Mouse (Mus musculus) cerebellum, adult 2 months (tissue): ENCODE data around the gene Tmco1.

Experiments
- CTCF ChIP-seq: fragments of 200-500 bp; IDR thresholded peaks from 2 replicates; pipeline ENCODE4 v1.5.1; 2011; ENCODE audit warnings: low read depth, mild to moderate bottlenecking, control low read depth, low read length, moderate library complexity, borderline replicate concordance; ENCODE audit not compliant: insufficient read depth
- POLR2A ChIP-seq: fragments of 200-500 bp; IDR thresholded peaks from 2 replicates; pipeline ENCODE4 v1.6.1; 2011; ENCODE audit warnings: low read length, control low read depth, borderline replicate concordance; ENCODE audit not compliant: insufficient read depth

DNA sequence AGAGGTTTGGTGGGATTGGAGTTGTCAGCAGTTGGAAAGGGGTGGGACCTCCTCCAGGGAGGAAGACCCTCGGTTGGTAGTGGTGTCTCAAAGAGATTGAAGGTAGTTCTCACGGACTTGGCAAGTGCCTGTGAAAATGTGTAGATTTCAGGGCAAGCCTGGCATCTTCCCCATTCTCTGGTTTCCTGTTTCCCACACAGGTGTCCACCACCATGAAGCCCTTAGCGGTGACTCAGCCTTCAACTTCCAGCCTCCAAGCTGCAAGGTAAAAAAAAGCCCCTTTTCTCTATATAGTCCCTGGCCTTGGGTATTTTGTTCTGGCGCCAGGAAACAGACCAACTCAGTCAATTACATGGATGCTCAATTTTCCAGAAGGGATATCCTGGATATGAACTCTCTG lies 42.8 kb upstream of the Tmco1 start:
- no peak for TF ChIP-seq CTCF
- TF ChIP-seq POLR2A, result no peak
